Mouse (Mus musculus) thymus, adult 18-20 months (tissue): ENCODE results near the gene Phrf1.

Experiments
- DNase-seq, 2 experiments: peaks; one replicate each; pipeline ENCODE4 v3.0.0; 2022; ENCODE audit warnings: mixed read lengths in 2 of 2

Phrf1 gene

GRCm38 (mm10) chr7:141228279-141229067 is at the start of gene Phrf1:
Gene Phrf1 (plus strand): TSS chr7:141228784.
- peak; percentile 77 to 81 for DNase-seq

DNA sequence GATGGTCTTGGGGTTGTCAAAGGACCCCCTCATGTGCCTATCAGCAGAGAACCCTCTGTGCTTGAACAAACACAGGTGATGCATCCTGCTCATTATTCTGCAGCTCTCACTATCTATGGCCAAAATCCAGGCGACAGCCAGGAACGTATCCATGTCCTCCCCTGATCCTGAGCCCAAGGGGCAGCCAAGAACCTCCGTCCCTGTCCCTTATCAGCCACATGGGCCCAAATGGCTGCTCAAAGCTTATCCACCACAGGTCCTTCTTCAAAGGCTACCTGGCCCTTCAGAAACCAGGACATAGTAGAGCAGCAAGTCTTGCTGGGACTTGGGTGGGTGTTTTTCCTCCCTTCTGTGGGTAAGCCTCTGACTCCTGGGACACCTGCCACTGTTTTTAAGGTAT is 40.4 kb upstream of the Phrf1 start:
- DNase-seq: no peak

DNA sequence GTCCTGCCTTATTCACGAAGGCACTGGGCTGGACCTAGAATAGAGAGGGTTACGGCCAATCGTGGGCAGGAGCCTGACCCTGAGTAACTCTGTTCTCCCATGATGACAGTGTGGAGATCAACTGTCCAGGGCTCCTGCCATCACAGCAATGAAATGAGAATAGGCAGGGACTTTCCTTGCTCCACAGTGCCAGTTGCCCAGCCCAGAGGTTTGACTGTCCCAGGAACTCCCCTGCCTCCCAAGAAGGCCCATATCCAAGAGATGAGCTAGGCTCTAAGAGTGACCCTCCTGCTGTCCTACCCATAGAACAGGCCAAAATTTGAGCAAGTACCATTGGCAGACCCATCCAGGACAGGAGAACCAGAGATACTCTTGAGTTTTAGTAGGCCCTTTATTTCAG is 39.9 kb upstream of the Phrf1 start:
- DNase-seq: no peak

- no peak for DNase-seq
These were observed 38.4 kb upstream of the Phrf1 start for GRCm38 (mm10) chr7:141190220-141190619.

DNA sequence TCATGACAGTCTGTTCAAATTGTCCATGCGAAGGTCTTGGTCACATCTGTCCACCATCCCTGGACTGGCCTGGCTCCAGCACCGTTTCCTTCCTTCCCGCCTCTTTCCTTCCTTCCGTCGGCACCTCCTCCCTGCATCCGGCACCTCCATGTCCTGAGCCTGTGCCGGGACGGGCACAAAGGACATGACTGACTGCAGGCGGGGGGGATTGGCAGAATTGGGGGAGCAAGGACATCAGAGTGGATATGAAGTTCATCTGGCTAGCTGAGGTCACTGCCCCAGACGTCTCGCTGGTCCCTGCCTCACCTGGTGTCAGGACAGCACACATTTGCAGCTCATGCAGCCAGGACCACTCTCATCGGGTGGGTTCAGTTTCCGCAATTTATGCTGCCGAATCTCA is 37.5 kb upstream of the Phrf1 start:
- no peak for DNase-seq

DNA sequence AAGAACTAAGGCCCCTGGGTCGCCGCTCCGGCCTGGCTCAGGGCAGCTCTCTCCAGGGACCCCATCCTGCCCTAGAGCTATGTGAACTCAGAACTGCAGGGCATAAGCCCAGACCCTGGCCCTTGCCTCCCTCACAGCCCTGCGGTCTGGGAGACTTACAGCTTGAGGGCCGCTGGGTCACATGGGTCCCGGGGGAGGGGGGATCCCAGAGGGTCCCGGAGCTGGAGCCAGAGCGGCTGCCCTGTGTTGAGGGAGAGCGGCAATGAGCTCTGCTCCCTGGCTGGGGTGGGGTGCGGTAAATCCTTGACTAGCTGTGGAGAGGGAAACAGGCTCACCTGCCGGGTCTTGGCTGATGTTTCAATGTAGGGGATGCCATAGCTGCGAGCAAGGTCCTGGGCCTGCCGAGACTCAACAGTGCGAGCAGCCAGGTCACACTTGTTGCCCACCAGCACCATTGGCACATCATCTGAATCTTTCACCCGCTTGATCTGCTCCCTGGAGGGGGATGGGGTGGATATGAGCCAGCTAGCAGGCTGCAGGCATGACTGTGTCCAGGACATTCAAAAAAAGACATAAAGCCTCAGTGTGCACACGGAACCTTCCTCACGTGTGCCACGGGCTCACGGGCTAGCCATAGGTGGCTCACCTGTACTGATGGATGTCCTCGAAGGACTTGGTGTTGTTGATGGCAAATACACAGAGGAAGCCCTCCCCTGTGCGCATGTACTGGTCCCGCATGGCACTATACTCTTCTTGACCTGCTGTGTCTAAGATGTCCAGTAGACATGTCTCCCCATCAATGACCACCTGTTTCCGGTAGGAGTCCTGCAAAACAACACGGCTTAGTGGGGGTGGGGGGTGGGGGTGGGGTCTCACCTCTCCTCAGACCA is 36.5 kb upstream of the Phrf1 start:
- no peak for DNase-seq

- no peak for DNase-seq
These were observed 35.7 kb upstream of the Phrf1 start for GRCm38 (mm10) chr7:141192776-141193347.

- peak in 1 of 2 experiments; percentile 47 for DNase-seq
These were observed 35.2 kb upstream of the Phrf1 start for GRCm38 (mm10) chr7:141193348-141193856.

DNA sequence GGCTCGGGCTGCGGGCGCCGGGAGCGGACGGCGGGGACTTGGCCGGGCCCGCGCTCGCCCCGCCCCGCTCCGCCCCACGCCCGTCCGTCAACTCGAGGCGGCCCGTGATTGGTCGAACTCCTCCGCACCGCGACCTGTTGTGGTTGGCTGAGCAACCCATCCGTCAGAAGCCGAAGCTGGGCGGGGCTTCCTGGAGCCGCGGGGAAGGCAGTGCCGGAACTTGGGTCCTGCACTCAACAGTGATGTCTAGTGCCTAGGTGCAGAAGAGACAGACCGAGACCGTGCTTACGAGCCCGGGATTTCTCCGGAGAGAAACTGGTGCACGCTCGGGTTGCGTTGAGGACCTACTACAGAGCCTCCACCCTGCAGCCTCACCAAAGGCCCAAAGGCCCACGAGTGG is 34.6 kb upstream of the Phrf1 start, which contains the start of the genes Hras and Lrrc56:
TSS of gene Hras (minus strand) at position 58 of the 400 bp plus-strand sequence.
TSS of gene Lrrc56 (plus strand) at position 210 of the 400 bp plus-strand sequence.
- peak; percentile 97 for DNase-seq

DNA sequence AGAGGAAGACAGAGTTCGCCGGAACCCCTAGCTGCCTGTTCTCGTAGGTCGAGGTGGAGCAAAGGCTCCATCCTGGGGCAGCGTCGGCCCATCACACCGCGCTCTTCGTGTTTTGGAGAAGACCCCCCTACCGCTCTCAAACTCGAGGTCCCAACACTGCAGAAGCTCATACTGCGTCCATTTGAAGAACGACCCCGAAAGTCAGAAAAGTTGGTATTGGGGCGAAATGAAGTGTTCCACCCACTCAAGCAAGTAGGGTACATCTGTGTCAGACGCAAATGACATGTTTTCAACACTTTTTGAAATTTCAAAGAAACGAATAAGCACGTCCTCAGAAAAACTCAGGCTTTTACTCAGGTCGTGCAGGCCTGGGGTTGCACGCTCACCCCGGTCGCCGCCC is 34.2 kb upstream of the Phrf1 start:
- DNase-seq: no peak

DNA sequence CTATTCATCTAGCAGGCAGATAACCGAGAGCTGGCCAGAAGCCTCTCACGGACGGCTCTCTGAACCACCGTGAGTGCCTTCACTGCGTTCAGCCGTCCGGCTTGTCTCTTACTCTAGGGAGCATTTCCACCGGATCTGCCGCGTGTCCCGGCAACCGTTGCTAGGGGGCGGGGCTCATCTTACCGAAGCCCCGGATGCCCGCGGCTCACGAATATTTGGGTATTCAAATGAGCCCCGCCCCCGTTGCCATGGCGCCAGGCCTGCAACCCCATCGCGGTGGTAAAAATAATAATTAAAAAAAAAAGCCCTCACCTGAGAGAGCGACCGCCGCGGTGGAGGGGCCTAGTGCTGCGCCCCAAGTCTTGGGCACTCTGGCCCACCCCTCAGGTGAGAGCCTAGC is 33.8 kb upstream of the Phrf1 start:
- peak; percentile 88 to 91 for DNase-seq

DNA sequence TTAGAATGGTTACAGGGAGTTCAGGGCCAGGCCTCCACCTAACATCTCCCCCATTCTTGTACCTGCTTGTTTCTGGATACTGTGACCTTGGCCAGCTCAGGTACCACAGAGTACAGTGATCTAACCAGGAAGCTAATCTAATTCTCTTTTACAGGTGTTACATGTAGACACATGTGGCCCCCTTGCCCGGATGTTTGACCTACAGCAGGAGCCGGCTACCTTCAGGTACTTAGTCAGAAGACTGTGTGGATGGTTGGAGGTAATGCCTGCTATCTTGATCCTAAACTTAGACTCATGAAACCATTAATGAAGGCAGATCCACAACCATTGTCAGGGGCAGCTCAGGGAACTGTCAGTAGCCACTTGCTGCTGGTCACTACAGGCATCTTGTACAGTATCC is 32.8 kb upstream of the Phrf1 start:
- DNase-seq: no peak

GRCm38 (mm10) chr7:141196619-141197282 is 31.8 kb upstream of the Phrf1 start:
- no peak for DNase-seq

DNA sequence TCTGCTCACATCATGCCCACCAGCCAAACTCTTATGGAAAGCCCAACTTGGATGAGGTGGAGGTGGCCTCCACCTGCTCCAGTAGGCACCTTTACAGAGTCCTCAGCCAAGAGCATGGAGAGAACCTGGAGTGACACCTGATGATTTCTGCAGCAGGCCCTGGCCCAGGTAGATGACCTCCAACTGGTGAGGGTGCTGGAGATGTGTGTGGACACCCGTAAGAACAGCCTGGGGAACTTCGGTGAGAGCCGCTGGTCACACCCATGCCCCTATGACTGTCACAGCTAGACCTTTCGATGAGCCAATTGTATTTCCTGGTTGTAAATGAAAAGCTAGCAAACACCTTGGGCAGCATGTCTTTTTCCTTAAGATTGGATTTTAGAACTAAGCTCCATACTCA is 30.5 kb upstream of the Phrf1 start:
- no peak for DNase-seq

- no peak for DNase-seq
These were observed 24.0 kb upstream of the Phrf1 start for GRCm38 (mm10) chr7:141204546-141204945.

DNA sequence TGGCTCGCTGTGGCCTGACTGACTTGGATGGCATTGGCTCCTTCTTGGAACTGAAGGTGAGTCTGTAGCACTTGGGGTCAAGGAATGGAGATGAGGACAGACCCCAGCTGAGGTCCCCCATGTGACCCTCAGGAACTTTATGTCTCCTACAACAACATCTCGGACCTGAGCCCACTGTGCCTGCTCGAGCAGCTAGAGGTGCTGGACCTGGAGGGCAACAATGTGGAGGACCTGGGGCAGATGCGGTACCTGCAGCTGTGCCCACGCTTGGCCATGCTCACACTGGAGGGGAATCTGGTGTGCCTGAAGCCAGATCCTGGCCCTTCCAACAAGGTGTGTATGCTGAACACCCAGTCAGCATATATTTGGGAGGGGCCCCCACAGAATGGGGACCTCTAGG is 23.1 kb upstream of the Phrf1 start:
- DNase-seq: no peak

- no peak for DNase-seq
These were observed 22.2 kb upstream of the Phrf1 start for GRCm38 (mm10) chr7:141206182-141206937.

GRCm38 (mm10) chr7:141209526-141209925 is 19.1 kb upstream of the Phrf1 start:
- DNase-seq: no peak

- DNase-seq: no peak
These were observed 18.4 kb upstream of the Phrf1 start for GRCm38 (mm10) chr7:141210137-141210536.

DNA sequence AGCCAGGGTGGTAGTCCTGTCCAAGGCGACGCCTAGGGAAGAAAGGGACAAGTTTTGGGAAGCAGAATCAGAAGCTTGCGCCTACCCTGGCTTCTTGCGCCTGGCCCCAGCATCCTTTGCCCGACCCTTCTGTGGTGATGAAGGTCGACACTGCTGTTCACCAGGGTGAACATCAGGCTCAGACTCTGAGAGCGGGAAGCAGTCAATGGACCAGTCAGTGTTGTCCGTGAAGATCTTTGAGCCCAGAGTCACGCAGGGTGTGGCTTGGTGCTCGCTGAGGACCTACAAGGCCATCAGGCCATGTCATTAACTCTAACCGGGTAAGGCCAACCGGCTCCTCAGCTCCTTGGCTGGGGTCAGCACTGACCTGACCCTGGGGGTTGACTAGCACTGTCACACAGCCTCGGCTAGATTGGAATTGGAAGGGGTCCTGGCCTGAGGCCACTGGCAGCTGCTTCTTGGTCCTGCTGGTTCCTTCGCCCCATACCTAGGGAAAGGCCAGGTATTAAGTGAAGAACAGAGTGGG is 17.9 kb upstream of the Phrf1 start:
- DNase-seq: no peak

GRCm38 (mm10) chr7:141213133-141213532 is 15.5 kb upstream of the Phrf1 start:
- no peak for DNase-seq
